Mouse (Mus musculus) spleen, adult 18-20 months (tissue): ENCODE data around the gene Adtrp.

Experiments
- DNase-seq, 2 experiments: peaks; one replicate each; pipeline ENCODE4 v3.0.0; 2022; ENCODE audit warnings: mixed read lengths in 2 of 2

The Adtrp gene

DNA sequence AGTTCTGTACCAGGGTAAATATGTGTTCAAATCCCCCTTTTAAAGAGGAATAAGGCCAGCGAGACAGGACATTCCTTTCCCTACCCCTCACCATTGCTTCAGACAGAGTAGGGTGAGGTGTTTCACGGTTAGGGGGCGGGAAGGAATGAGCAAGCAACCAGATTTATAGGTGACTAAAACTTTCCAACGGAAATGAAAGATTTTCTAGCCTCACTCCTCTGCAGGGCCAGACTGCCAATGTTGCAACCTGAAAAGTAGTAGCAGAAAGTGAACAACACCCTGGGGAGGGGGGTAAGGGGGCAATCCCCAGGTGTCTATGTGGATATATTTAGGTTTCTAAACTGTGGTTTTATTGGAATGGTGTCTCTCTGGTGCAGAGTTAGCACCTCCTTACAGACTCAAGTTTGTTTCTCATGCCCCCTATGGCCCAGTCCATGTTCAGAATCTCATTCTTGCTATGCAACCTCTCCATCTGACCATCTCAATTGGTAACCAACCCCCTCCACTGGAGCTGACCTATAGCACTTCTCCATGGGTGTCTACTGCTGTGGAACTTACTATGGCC, 73.6 kb downstream of the Adtrp start:
- no peak for DNase-seq

DNA sequence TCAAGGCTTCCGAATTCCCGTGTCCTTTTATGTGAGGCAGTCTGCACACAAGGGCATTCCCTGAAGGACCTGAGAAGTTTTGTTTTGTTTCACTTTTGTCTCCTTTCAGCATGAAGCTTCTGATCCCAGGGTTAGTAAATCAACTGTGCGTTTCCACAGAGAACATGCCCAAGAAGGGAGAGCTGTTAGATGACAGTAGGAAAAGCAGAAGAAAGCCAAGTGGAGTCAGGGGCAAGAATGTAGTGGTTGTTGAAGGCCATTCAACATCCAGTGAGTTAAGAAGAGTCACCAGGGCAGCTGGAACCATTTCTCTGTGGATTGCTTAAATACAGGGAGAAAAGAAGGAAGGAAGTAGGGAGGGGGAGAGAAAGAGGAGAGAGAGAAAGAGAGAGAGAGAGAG, 76.4 kb downstream of the Adtrp start:
- no peak for DNase-seq

DNA sequence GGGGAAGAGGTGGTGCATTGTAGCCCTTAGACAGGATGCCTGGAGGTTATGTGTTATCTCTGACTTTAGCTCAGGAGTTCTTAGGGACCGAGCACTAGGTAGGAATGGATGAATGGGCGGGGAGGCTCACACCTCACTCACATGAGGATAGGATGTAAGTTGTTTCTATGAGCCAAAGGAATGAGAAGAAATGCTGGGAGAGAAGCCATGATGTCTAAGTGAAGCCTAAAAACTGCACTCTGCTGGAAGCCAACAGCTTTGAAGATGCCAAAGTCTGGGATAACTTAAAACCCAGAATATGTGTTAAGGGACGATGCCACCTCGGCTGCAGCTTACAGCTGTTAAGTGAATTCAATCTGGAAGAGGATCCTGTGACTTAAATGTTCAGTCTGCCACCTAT, 79.5 kb downstream of the Adtrp start:
- no peak for DNase-seq

DNA sequence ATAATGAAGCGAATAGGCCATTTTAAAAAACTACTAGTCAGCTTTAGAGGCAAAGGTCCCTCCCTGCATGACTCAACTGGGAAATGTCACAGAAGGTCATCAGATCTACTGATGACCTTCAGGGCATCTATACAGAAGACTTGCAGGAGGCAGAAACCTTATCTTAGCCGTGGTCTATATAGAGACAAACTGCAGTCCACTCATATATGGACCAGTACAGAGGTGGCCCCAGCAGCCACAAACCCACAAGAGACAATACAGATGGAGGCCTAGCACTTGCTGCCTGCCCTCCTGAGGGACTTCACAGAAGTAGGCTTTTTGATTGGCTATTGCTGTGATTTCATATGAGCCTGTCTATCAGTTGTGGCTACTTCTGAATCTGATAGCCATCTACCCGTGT, 85.5 kb downstream of the Adtrp start:
- DNase-seq, result no peak

DNA sequence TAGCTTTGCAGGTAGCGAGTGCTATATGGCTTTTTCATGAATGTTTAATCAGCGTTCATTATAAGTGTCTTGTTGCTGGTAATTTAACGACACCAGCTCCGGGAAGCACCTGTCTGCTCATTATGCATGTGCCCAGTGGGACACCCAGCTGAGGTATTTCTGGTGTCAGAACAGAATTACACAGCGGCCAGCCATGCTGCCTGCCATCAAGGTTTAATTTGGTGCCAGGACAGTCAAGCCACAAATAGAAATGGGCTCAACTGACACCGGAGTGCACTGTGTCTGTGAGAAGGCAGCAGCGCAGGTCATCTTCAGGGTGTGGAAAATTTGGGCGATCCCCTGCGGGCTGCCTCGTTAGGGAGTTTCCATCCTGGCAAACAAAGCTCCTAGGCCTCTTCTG, 87.0 kb downstream of the Adtrp start:
- no peak for DNase-seq

DNA sequence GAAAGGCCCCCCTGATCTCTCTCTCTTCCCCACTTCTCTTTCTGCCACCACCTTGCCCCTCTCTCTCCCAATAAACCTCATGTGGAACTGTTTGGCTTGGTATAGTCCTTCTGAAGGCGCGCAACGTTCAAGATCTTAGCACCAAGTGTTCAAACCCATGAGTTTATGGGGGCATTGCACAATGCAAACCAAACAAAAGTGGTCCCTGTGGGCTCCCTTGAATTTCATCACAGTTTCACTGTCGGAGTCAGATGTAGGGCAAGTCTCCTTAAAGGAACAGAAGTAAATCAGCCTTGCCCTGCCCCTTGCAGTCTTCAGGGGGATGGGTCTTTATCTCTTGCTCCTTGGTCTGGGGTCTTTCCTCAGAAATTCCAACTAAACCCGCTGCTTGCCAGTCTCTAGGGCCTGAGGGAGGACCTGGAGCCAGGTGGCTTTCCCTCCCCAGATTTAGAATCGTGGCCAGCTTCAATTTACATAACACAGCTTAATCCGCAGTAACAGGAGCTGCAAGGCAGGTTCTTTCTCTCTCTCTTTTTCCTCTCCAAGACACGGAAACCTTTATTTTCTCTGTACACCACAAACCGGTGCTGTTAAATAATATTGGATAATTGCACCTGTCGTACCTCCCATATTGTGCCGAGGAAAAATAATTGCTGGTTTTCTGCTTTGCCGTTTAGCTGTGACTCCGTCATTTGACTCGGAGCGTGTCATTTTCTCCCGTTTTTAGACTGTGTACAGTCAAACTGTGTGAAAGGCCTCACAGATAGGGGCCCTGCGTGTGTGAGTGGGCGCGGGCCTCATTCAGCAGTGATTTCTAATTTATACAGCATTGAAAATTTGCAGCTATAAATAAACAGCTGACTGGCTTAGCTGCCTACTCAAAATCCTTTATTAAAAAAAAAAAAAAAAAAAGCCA, 88.7 kb downstream of the Adtrp start:
- DNase-seq, result no peak

DNA sequence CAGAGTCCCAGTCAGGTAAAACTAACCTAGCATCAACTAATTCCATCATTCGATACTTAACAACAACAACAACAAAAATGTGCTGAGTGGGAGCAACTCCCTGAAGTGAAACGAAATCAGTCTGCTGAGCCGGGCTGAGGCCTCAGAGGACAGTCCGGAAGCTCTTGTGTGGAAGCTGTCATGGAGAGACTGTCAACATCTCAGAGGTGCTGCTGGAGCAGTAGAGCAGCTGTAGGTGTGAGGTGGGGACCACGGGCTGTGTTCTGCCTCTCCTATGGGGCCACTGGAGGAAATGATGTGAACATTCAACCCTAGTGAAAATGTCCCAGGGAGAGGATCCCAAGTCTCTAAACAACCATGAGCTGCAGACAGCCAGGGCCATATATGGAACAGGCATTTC, 94.4 kb downstream of the Adtrp start:
- no peak for DNase-seq

DNA sequence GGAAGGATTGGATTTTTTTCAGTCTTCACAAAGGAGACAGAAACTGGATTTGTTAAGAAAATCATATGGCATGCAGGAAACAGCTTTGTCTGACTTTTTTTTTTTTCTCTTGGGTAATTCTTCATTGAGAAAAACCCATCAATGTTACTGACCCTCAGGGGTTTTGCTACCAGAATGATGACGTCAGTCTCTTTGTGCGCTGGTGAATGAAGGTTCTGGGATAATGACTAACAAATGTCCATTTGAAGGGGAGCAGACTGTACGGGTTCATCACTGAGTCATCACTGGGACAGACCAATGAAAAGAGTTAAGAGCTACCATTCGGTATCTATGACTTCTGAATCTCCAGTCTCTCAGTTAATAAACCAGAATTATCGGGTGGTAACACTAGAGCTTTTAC, 97.0 kb downstream of the Adtrp start:
- no peak for DNase-seq

DNA sequence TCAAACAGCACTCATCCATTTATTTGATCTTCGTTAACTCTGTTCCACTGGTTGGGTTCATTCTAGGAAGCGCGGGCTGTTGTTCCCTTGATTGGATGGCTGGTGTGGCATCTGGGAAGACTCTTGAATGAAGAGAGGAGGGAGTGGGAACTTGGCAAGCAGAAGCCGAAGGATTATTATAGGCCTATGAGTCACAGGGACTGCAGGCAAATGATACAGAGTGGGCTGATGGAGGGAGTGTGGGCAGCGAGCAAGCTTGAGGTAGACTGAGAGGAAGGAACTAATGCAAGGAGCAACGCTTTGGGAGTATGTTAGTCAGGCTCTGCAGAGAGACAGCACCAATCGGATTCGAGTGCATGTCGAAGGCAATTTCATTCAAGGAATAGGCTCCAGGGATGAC, 98.6 kb downstream of the Adtrp start:
- DNase-seq, result no peak

DNA sequence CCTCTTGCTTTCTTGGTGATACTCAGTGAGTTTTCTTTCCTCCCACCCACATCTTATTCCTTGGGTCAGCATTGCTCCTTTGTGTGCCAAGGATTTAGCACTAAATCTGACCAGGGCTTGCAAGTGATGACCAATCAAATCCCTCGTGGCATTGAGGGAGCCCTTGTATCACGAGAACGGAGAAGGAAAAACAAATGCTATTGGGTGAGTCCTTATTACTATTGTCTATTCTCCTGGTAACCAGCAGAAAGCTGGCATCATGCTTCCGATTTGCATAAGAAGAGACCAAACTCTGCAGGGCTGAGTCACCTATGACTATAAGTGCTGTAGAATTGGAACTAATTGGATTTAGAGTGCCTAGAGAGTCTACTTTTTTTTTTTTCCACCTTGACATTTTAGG, 99.8 kb downstream of the Adtrp start:
- no peak for DNase-seq

DNA sequence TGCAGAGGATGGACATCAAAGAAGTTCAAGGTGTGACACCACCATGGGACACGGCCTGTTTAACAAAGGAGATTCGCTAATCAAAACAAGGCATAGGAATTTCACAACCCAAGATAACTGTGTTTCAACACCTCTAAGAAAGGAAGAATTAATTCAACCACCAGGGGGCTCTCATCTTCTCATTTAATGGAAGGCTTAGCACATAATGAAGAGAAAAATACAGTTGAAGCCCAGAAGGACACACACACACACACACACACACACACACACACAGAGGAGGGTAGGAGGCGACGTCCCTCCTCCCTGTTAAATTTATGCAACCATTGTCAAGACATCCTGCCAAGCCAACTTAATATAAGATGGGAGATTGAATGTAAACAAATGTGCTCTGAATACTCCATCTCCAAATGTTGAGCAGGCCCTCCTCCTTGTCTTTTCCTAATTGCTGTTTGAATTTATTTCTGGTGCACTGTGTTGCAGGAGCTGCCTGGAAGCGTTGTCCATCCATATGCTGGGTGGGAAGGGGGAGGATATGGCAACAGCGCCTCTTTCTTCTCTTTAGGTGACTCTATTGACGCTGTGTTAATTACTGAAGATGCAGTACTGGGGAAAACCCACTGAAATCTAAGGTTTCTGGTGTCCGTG, 100.4 kb downstream of the Adtrp start:
- peak in 1 of 2 experiments; percentile 7 for DNase-seq

DNA sequence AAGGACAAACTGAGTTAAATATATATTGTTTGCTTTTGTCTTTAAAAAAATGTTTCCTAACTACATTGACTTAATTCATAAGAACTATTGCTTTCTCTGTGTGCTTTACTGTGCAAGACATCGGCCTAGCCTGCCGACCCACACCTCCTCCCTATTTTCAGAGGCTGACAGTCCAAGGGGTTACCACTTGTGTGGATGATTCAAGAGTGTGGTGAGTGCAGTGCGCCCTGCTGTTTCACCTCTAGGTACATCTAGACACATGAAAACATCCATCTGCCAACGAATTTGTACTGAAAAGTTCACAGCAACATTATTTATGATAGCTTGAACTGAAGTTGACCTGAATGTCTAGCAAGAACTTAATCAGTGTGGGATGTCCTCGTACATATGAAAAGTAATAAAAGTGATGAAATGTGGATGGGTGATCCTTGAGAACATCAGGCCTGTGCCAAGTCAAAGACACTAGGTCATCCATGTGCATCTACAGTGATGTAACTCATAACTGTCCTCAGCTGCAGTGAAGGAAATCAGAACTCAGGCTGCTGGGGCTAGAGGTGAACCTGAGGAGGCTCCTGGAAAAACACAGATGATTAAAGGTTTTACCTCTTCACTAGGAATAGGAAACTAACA, 106.9 kb downstream of the Adtrp start:
- DNase-seq, result no peak

DNA sequence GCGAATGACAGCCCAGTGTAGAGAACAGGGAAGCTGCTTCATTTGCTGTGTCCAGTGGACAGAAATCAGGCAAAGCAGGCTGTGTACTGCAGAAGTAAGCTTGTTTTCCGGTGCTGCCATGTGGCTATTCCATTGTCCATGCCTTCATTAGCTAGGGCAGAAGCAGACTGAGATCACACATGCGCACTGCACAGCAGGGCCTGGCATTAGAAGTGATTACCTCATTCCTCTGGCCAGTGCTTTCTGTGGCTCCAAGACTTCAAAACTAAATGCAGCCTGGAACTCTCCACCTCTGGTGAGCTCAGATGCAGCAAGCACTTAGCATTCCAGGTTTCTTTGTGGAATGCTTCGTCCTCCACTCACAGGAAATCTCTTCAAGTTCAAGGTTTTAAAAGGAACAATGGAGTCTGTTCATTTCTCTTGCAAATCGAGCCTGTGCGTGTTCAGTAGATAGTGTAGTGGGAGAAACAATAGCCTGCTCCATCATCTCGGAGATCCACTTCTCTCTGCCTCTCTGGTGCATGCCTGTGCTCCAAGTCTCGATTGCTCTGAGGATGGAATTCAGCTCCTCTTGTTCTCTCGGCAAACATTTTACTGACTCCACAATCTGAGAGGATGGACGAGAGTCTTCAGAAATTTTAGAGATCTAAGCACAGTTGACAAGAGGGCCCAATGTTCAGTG, 109.7 kb downstream of the Adtrp start:
- no peak for DNase-seq

DNA sequence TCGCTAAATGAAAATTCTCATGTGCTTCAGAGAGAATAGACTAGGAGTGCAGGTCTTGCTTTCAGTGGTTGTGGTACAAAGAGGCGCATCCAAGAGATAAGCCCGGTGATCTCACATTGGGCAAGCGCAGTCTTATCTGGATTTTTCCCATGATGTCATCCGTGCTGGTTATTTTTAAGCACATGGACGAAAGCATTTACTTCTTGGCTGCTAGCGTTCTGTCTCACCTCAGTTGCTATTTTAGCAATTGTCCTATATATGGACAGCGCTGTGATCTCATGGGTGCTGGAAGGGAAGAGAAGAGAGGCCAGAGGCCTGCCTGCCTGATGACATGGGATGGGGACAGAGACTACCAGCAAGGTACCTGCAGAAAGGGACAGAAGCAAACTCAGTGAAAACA, 117.8 kb downstream of the Adtrp start:
- DNase-seq, result no peak

DNA sequence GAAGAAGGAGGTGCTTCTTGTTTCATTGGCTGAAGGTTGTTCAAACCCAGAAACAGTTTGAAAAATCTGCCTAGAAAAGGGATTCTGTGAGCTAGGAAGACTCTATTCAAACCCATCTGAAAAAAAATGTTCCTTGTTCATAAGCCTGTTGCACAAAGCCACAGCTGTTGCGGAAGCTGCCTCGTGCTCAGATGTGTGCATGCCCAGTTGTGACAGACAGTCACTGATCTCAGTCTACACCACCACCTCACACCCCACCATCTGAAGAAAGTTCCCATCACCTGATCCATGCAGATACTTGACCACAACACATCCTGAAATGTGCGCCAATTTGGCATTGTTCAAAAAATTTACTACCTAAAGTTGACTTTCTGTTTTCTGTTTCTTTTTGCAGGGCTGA, 119.7 kb downstream of the Adtrp start:
- DNase-seq, result no peak

DNA sequence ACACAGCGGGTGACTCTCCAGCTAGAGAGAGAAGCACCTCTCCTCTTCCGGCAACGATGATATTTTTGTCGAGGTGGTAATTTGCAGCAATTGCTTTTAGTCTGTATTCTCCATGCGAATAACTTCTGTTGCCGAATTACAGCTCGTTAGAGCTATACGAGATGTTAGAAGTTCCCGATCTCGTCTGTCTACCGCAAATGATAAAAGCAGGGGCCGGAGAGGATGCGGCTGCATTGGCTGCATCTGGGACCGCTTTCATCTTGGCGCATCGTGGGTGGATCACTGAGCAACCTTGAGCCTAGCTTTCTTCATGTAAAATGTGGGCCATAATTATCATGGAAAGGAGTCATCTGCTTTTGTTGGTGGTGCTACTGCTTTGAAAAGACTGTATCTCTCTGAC, 128.2 kb downstream of the Adtrp start:
- DNase-seq, result no peak

DNA sequence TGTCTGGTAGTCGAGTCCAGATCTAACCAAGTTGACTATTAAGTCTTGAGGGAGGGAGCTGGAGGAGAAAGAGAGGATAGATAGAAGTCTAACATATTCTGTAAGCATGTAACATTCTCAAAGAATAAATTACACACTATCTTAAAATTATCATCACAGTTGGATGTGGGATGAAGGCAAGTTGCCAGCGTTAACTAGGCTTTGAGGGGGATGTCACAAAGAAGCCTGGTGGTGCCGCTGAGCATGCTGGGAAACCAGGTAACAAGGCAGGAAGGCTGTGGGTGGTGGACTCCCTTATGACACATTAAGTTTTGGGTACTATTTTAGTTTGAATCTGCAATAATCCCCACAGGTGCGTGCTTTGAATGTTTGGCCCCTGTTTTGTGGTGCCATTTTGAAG, 129.4 kb downstream of the Adtrp start:
- DNase-seq, result no peak
